Mouse (Mus musculus) liver, embryonic 13.5 days (tissue): ENCODE data around the gene Scnm1. TPM values are rescaled to one million over a fixed set of nuclear protein-coding genes. Genes with fewer than 3 reads are reported as not detected.

Experiments used
- ATAC-seq: fragments of 200-750 bp; cut with Nextera tagmentation; 2 replicates; pipeline ENCODE4 v1.8.0; 2017; ENCODE audit warnings: low read depth, mild to moderate bottlenecking, moderate number of reproducible peaks, moderate library complexity
- DNase-seq: peaks from one replicate; pipeline ENCODE4 v3.0.0; 2022
- H3K27ac ChIP-seq: fragments of 300-500 bp; sonication (generic); 2 replicates; pipeline ENCODE4 v1.5.1; 2015; ENCODE audit warnings: moderate library complexity, mild to moderate bottlenecking, inconsistent platforms
- H3K27me3 ChIP-seq: fragments of 300-500 bp; sonication (generic); 2 replicates; pipeline ENCODE4 v1.6.1; 2015; ENCODE audit warnings: mild to moderate bottlenecking, inconsistent platforms
- H3K36me3 ChIP-seq: fragments of 300-500 bp; sonication (generic); 2 replicates; pipeline ENCODE4 v1.6.1; 2015; ENCODE audit warnings: mild to moderate bottlenecking, inconsistent platforms
- H3K4me1 ChIP-seq: fragments of 300-500 bp; sonication (generic); replicated peaks from 2 replicates; pipeline ENCODE4 v1.6.1; 2015; ENCODE audit warnings: inconsistent platforms
- H3K4me2 ChIP-seq: fragments of 300-500 bp; sonication (generic); 2 replicates; pipeline ENCODE4 v1.6.1; 2015; ENCODE audit warnings: inconsistent platforms, mild to moderate bottlenecking, moderate library complexity
- H3K4me3 ChIP-seq: fragments of 300-500 bp; sonication (generic); replicated peaks from 2 replicates; pipeline ENCODE4 v1.5.1; 2015; ENCODE audit warnings: mild to moderate bottlenecking, inconsistent platforms
- H3K9ac ChIP-seq: fragments of 300-500 bp; sonication (generic); 2 replicates; pipeline ENCODE4 v1.6.1; 2015; ENCODE audit warnings: mild to moderate bottlenecking, inconsistent platforms
- H3K9me3 ChIP-seq: fragments of 300-500 bp; sonication (generic); replicated peaks from 2 replicates; pipeline ENCODE4 v1.6.1; 2016; ENCODE audit warnings: inconsistent platforms
- WGBS: fragments of 180-500 bp; shearing (Covaris S2); methylation state at CpG from one replicate; pipeline ENCODE4 v1.1.7; 2015; ENCODE audit not compliant: insufficient replicate concordance; 5-methylcytosine and 5-hydroxymethylcytosine counted together
- polyA plus RNA-seq: library from polyadenylated mRNA; unstranded; fragments of >200 nt; fragmentation: Nextera tagmentation; extraction: Ambion mirVana; gene quantifications from 2 replicates; pipeline ENCODE4 v1.2.1, GENCODE M21; 2015

The Scnm1 gene
- polyA plus RNA-seq: 33.4 and 33.5 TPM in 2 replicates

GRCm38 (mm10) chr3:95133680-95134101, at the start of gene Scnm1, which contains the start of gene Lysmd1:
Gene Scnm1, minus strand, starts transcription at chr3:95134011.
Gene Lysmd1, plus strand, starts transcription at chr3:95134088.
- under 1% methylated on average over 20 of the region's 20 CpGs for WGBS
- Histone ChIP-seq H3K4me2 (peak within 1 kb of the TSS; percentile 89), H3K4me1 (peaks cover 30% of the 10 kb centered on the region), H3K27ac (peak within 1 kb of the TSS; percentile 83), H3K9me3 (no peaks in the 10 kb centered on the region), H3K9ac (peak within 1 kb of the TSS; percentile 85), H3K4me3 (peak within 1 kb of the TSS; percentile 81), H3K27me3 (no peaks in the 10 kb centered on the region), H3K36me3 (peaks cover 24% of the 10 kb centered on the region)
- peak; percentile 90 for DNase-seq
- ATAC-seq: peak; percentile 92

GRCm38 (mm10) chr3:95181841-95182240, 48.0 kb upstream of the Scnm1 start:
- no peak overlapping the region for H3K4me3 ChIP-seq
- no peaks in the 10 kb centered on the region for H3K9me3 ChIP-seq
- no peak overlapping the region for H3K4me2 ChIP-seq
- ATAC-seq: no peak
- DNase-seq: no peak
- H3K4me1 ChIP-seq: no peaks in the 10 kb centered on the region
- peaks cover 6% of the 10 kb centered on the region; the same call in 1 of the 2 replicates for H3K27me3 ChIP-seq
- H3K27ac ChIP-seq: no peak overlapping the region
- H3K9ac ChIP-seq: no peak overlapping the region
- WGBS: 48% methylated on average over 1 of the region's 1 CpGs
- peaks cover 45% of the 10 kb centered on the region for H3K36me3 ChIP-seq

GRCm38 (mm10) chr3:95179890-95180289, 46.1 kb upstream of the Scnm1 start:
- no peak overlapping the region; the same call in 1 of the 2 replicates for H3K27ac ChIP-seq
- no peaks in the 10 kb centered on the region for H3K9me3 ChIP-seq
- H3K9ac ChIP-seq: no peak overlapping the region
- H3K4me2 ChIP-seq: no peak overlapping the region
- peaks cover 21% of the 10 kb centered on the region for H3K27me3 ChIP-seq
- WGBS: 51% methylated on average over 3 of the region's 3 CpGs
- no peak overlapping the region for H3K4me3 ChIP-seq
- no peak for DNase-seq
- no peak for ATAC-seq
- H3K4me1 ChIP-seq: no peaks in the 10 kb centered on the region
- peaks cover 27% of the 10 kb centered on the region for H3K36me3 ChIP-seq

- H3K27me3 ChIP-seq: peaks cover 31% of the 10 kb centered on the region
- no peak overlapping the region for H3K4me2 ChIP-seq
- no peak overlapping the region for H3K27ac ChIP-seq
- no peak overlapping the region for H3K4me3 ChIP-seq
- ATAC-seq (no peak), DNase-seq (no peak)
- no peak overlapping the region for H3K9ac ChIP-seq
- 73% methylated on average over 5 of the region's 5 CpGs for WGBS
- no peaks in the 10 kb centered on the region for H3K9me3 ChIP-seq
- H3K36me3 ChIP-seq: peaks cover 17% of the 10 kb centered on the region
- H3K4me1 ChIP-seq: peaks cover 2% of the 10 kb centered on the region
These were observed 45.1 kb upstream of the Scnm1 start for GRCm38 (mm10) chr3:95178948-95179347.

DNA sequence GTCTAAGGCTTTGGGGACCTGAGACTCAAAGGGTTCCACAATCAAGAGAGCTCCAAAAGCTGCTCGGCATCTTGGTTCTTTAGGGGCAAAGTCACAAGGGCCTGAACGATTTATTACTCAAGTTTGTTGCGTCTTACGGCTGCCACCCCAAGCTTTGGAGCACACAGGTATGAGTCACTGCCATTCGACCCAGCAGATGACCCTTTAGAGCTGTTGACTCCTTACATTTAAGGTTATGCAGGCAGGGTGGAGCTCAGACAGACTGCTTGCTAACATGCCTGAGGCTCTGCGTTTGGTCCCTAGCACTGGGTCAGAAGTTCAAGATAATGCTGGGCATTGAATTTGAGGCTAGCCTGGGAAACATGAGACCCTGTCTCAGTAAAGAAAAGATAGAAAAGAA, 43.8 kb upstream of the Scnm1 start:
- Histone ChIP-seq H3K9me3 (no peaks in the 10 kb centered on the region), H3K27ac (no peak overlapping the region), H3K27me3 (peaks cover 44% of the 10 kb centered on the region), H3K4me3 (no peak overlapping the region), H3K4me1 (peaks cover 11% of the 10 kb centered on the region), H3K36me3 (peaks cover 5% of the 10 kb centered on the region), H3K4me2 (no peak overlapping the region), H3K9ac (no peak overlapping the region)
- WGBS: 68% methylated on average over 6 of the region's 6 CpGs
- no peak for ATAC-seq
- no peak for DNase-seq

- Histone ChIP-seq H3K9me3 (no peaks in the 10 kb centered on the region), H3K4me2 (no peak overlapping the region), H3K4me3 (no peak overlapping the region), H3K27ac (no peak overlapping the region), H3K9ac (no peak overlapping the region), H3K27me3 (peaks cover 55% of the 10 kb centered on the region), H3K36me3 (no peaks in the 10 kb centered on the region), H3K4me1 (peaks cover 11% of the 10 kb centered on the region)
- no peak for DNase-seq
- ATAC-seq: no peak
- 54% methylated on average over 3 of the region's 3 CpGs for WGBS
These were observed 42.7 kb upstream of the Scnm1 start for GRCm38 (mm10) chr3:95176500-95176899.

- DNase-seq (peak; percentile 70), ATAC-seq (peak; percentile 22; the same call in 1 of the 2 replicates)
- Histone ChIP-seq H3K4me3 (peak overlapping the region; percentile 40), H3K4me1 (peaks cover 11% of the 10 kb centered on the region), H3K36me3 (no peaks in the 10 kb centered on the region), H3K9me3 (no peaks in the 10 kb centered on the region), H3K9ac (no peak overlapping the region), H3K27ac (no peak overlapping the region), H3K4me2 (peak overlapping the region; percentile 59), H3K27me3 (peaks cover 79% of the 10 kb centered on the region)
- WGBS: 1% methylated on average over 16 of the region's 16 CpGs
These were observed 40.3 kb upstream of the Scnm1 start for GRCm38 (mm10) chr3:95174011-95174592.

- Histone ChIP-seq H3K27ac (no peak overlapping the region), H3K36me3 (no peaks in the 10 kb centered on the region), H3K9ac (peak overlapping the region; percentile 17; the same call in 1 of the 2 replicates), H3K4me1 (peaks cover 11% of the 10 kb centered on the region), H3K4me3 (peak overlapping the region; percentile 40), H3K4me2 (peak overlapping the region; percentile 59), H3K27me3 (peaks cover 84% of the 10 kb centered on the region), H3K9me3 (no peaks in the 10 kb centered on the region)
- ATAC-seq (0 out of 2 replicates have a peak, but pooled peaks have one; percentile 4), DNase-seq (no peak)
- 6% methylated on average over 58 of the region's 58 CpGs for WGBS
These were observed 39.6 kb upstream of the Scnm1 start for GRCm38 (mm10) chr3:95173256-95173949.

DNA sequence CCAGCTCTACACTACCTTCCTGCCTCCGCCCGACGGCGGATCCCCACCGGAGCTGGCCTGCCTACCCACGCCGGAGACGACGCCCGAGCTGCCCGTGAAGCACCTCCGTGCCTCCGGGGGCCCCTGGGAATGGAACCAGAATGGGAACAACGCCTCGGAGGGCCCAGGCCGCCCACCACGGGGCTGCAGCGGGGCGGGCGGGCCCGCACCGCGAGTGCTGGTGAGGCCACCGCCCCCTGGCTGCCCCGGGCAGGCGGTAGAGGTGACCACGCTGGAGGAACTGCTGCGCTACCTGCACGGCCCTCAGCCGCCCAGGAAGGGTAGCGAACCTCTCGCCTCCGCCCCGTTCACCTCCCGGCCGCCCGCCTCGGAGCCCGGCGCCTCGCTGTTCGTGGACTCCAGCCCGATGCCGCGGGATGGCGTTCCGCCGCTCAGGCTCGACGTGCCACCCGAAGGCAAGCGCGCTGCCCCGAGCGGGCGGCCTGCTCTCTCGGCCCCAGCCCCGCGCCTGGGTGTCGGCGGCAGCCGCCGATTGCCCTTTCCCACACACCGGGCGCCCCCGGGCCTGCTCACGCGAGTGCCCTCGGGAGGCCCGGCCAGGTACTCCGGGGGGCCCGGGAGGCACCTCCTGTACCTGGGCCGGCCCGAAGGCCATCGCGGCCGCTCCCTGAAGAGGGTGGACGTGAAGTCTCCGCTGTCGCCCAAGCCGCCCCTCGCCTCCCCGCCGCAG, 38.9 kb upstream of the Scnm1 start:
- peaks cover 91% of the 10 kb centered on the region for H3K27me3 ChIP-seq
- H3K4me1 ChIP-seq: peaks cover 11% of the 10 kb centered on the region
- peak overlapping the region; percentile 40 for H3K4me3 ChIP-seq
- WGBS: 16% methylated on average over 84 of the region's 84 CpGs
- H3K9ac ChIP-seq: no peak overlapping the region
- no peaks in the 10 kb centered on the region for H3K9me3 ChIP-seq
- H3K36me3 ChIP-seq: no peaks in the 10 kb centered on the region
- peak overlapping the region; percentile 59 for H3K4me2 ChIP-seq
- DNase-seq (no peak), ATAC-seq (no peak)
- no peak overlapping the region for H3K27ac ChIP-seq

DNA sequence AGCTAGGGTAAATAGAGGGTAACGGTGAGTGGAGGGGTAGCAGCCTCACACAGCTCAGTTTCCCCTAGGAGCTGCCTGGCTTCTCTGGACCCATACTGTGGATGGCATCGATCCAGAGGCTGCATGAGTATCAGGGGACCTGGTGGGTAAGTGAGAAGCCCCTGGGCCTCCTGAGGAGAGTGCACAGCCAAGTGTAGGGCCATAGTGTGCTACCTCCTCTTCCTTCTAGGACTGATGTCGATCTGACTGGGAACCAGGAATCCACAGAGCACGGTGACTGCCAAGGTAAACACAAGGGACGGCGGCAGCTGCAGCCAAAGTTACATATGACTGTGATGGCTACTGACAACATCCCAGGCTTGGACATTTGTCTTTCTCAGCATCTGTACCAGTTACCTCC, 37.3 kb upstream of the Scnm1 start:
- Histone ChIP-seq H3K36me3 (no peaks in the 10 kb centered on the region), H3K27ac (no peak overlapping the region), H3K9me3 (no peaks in the 10 kb centered on the region), H3K9ac (no peak overlapping the region), H3K4me3 (no peak overlapping the region), H3K27me3 (peaks cover 90% of the 10 kb centered on the region), H3K4me2 (no peak overlapping the region), H3K4me1 (peaks cover 11% of the 10 kb centered on the region)
- DNase-seq: no peak
- WGBS: 79% methylated on average over 6 of the region's 6 CpGs
- no peak for ATAC-seq

DNA sequence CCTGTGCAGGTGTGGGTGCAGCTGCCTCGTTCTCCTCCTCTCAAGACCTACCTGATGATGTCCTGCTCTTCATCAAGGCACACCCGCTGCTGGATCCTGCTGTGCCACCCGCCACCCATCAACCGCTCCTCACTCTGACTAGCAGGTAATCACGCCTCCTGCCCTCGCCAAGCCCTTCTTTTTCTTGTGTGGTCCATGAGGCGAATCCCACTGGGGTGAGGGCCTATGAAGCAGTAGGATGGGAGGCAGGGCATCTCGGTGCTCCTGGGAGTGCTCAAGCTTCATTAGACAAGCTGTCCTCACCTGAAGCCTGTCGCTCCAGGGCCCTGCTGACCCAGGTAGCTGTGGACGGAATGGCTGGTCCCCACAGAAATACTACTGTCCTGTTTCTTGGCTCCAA, 36.2 kb upstream of the Scnm1 start:
- Histone ChIP-seq H3K9me3 (no peaks in the 10 kb centered on the region), H3K4me2 (no peak overlapping the region), H3K36me3 (no peaks in the 10 kb centered on the region), H3K9ac (no peak overlapping the region), H3K27me3 (peaks cover 82% of the 10 kb centered on the region), H3K4me3 (no peak overlapping the region), H3K4me1 (peaks cover 11% of the 10 kb centered on the region), H3K27ac (no peak overlapping the region)
- 78% methylated on average over 10 of the region's 10 CpGs for WGBS
- DNase-seq: no peak
- ATAC-seq: no peak
